Mouse (Mus musculus) heart, embryonic 14.5 days (tissue): ENCODE data around the gene Chodl. TPM values are rescaled to one million over a fixed set of nuclear protein-coding genes. Genes with fewer than 3 reads are reported as not detected.

Experiments used
- ATAC-seq: fragments of 200-750 bp; cut with Nextera tagmentation; 2 replicates; pipeline ENCODE4 v1.8.0; 2017; ENCODE audit warnings: low read depth, moderate TSS enrichment; ENCODE audit not compliant: insufficient number of reproducible peaks, insufficient read depth, low FRiP score
- H3K27ac ChIP-seq, 2 experiments: fragments of 200-500 bp in 1 of 2; fragments of 300-500 bp in 1 of 2; sonication (generic) in 1 of 2; replicated peaks in 1 of 2; 2 replicates each; pipeline ENCODE4 v1.5.1; 2012 to 2014; ENCODE audit warnings: low read depth in 2 of 2, low read length in 2 of 2, control low read depth in 1 of 2, mild to moderate bottlenecking in 1 of 2, mixed read lengths in 1 of 2; ENCODE audit not compliant: control insufficient read depth in 1 of 2, insufficient read depth in 1 of 2
- H3K27me3 ChIP-seq: fragments of 300-500 bp; sonication (generic); 2 replicates; pipeline ENCODE4 v1.6.1; 2014; ENCODE audit warnings: mild to moderate bottlenecking, low read length, control low read depth; ENCODE audit not compliant: control insufficient read depth, insufficient read depth
- H3K36me3 ChIP-seq: fragments of 300-500 bp; sonication (generic); 2 replicates; pipeline ENCODE4 v1.6.1; 2014; ENCODE audit warnings: mild to moderate bottlenecking, control low read depth, low read length, mixed read lengths; ENCODE audit not compliant: control insufficient read depth, insufficient read depth
- H3K4me1 ChIP-seq, 2 experiments: fragments of 200-500 bp in 1 of 2; fragments of 300-500 bp in 1 of 2; sonication (generic) in 1 of 2; 2 replicates each; pipeline ENCODE4 v1.6.1; 2012 to 2014; ENCODE audit warnings: low read length in 2 of 2, control low read depth in 1 of 2, mixed read lengths in 1 of 2; ENCODE audit not compliant: control insufficient read depth in 2 of 2, insufficient read depth in 2 of 2
- H3K4me2 ChIP-seq: fragments of 300-500 bp; sonication (generic); 2 replicates; pipeline ENCODE4 v1.6.1; 2014; ENCODE audit warnings: mild to moderate bottlenecking, low read length
- H3K4me3 ChIP-seq, 2 experiments: fragments of 200-500 bp in 1 of 2; fragments of 300-500 bp in 1 of 2; sonication (generic) in 1 of 2; 2 replicates each; pipeline ENCODE4 v1.5.1; 2012 to 2014; ENCODE audit warnings: low read length in 2 of 2, mild to moderate bottlenecking in 2 of 2, control low read depth in 1 of 2, low read depth in 1 of 2, moderate library complexity in 1 of 2; ENCODE audit not compliant: control insufficient read depth in 1 of 2, insufficient read depth in 1 of 2
- H3K9ac ChIP-seq: fragments of 300-500 bp; sonication (generic); 2 replicates; pipeline ENCODE4 v1.6.1; 2014; ENCODE audit warnings: mild to moderate bottlenecking, low read length
- H3K9me3 ChIP-seq: fragments of 300-500 bp; sonication (generic); 2 replicates; pipeline ENCODE4 v1.6.1; 2016; ENCODE audit warnings: low read length, control low read depth; ENCODE audit not compliant: control insufficient read depth
- WGBS: fragments of 180-500 bp; shearing (Covaris S2); extraction: QIAGEN DNeasy Blood & Tissue Kit; methylation state at CpG from one replicate; pipeline ENCODE4 v1.1.7; 2014; 5-methylcytosine and 5-hydroxymethylcytosine counted together
- polyA plus RNA-seq: library from polyadenylated mRNA; unstranded; fragments of >200 nt; fragmentation: Nextera tagmentation; extraction: Ambion mirVana; gene quantifications from 2 replicates; pipeline ENCODE4 v1.2.1, GENCODE M21; 2014

Chodl gene
- 1.0 TPM in 1 of 2 replicates, not detected in the other for polyA plus RNA-seq

GRCm38 (mm10) chr16:78930382-78931286, at the start of gene Chodl:
Gene Chodl, plus strand, starts transcription at chr16:78930948.
- H3K4me1 ChIP-seq: peaks cover 0 to 6% of the 10 kb centered on the region in 2 experiments; a peak in 2 of 4 replicates
- ATAC-seq: no peak
- WGBS: 12% methylated on average over 19 of the region's 19 CpGs
- H3K9me3 ChIP-seq: no peaks in the 10 kb centered on the region
- peak within 1 kb of the TSS; percentile 90 for H3K4me2 ChIP-seq
- no peaks in the 10 kb centered on the region; the same call in 1 of the 2 replicates for H3K27me3 ChIP-seq
- no peaks in the 10 kb centered on the region for H3K36me3 ChIP-seq
- H3K9ac ChIP-seq: peak within 1 kb of the TSS; percentile 45; the same call in 1 of the 2 replicates
- peak within 1 kb of the TSS; percentile 42 to 47 for H3K4me3 ChIP-seq
- H3K27ac ChIP-seq: no peak within 1 kb of the TSS

GRCm38 (mm10) chr16:78922644-78923043, 8.1 kb upstream of the Chodl start:
- Histone ChIP-seq H3K4me3 (no peak overlapping the region), H3K36me3 (no peaks in the 10 kb centered on the region), H3K27ac (no peak overlapping the region), H3K4me2 (no peak overlapping the region), H3K9ac (no peak overlapping the region), H3K27me3 (no peaks in the 10 kb centered on the region), H3K9me3 (no peaks in the 10 kb centered on the region), H3K4me1 (no peaks in the 10 kb centered on the region)
- ATAC-seq: no peak
- WGBS: 77% methylated on average over 5 of the region's 5 CpGs

GRCm38 (mm10) chr16:78931287-78932025, 708 bp downstream of the Chodl start:
- no peak for ATAC-seq
- H3K27ac ChIP-seq: no peak overlapping the region
- H3K4me2 ChIP-seq: peak overlapping the region; percentile 90
- no peaks in the 10 kb centered on the region for H3K9me3 ChIP-seq
- H3K27me3 ChIP-seq: no peaks in the 10 kb centered on the region; the same call in 1 of the 2 replicates
- peak overlapping the region; percentile 45; the same call in 1 of the 2 replicates for H3K9ac ChIP-seq
- WGBS: 13% methylated on average over 16 of the region's 16 CpGs
- peak overlapping the region; percentile 42 to 47 for H3K4me3 ChIP-seq
- no peaks in the 10 kb centered on the region for H3K36me3 ChIP-seq
- peaks cover 0 to 6% of the 10 kb centered on the region in 2 experiments; a peak in 2 of 4 replicates for H3K4me1 ChIP-seq

DNA sequence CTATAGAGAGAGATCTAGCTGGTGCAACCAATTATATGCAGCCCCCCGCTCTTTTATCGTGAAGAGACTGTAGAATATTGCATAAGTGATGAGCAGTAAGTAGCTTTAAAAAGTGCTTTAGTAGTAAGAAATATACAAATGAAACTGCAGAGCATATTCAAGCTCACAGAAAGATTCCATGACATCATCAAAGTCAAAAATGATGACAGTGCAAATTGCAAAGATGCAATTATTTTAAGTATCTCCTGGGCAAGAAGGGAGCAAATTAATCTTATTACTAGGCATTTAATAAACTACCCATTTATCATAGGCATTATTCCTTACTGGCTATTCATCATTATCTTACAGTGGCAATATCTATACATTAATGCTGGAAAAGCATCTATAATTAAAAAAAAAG, 3.5 kb downstream of the Chodl start:
- H3K9me3 ChIP-seq: no peaks in the 10 kb centered on the region
- no peak overlapping the region for H3K27ac ChIP-seq
- no peaks in the 10 kb centered on the region for H3K36me3 ChIP-seq
- no peak overlapping the region for H3K4me2 ChIP-seq
- WGBS: 92% methylated on average over 2 of the region's 2 CpGs
- no peaks in the 10 kb centered on the region; the same call in 1 of the 2 replicates for H3K27me3 ChIP-seq
- ATAC-seq: no peak
- peaks cover 0 to 6% of the 10 kb centered on the region in 2 experiments; a peak in 2 of 4 replicates for H3K4me1 ChIP-seq
- no peak overlapping the region for H3K4me3 ChIP-seq
- no peak overlapping the region for H3K9ac ChIP-seq

DNA sequence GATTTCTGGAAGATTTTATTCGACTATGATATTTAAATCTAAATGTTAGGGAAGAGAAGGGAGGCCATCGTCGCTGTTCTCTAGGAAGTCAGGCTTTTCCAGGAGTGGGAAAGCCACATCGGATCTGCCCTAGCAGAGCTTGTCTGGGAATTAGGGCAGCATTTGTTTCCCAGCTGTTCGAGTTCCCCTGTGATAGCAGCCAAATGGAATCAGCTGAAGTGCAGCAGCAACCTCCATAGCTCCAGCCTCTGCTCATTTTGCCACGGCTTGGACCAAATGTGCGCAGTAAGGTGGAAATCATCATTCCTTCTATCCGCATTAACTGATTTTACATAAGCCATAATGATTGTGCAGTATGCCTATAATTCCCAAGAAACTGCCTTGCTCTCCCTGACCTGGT, 7.0 kb downstream of the Chodl start:
- no peaks in the 10 kb centered on the region for H3K36me3 ChIP-seq
- ATAC-seq: no peak
- WGBS: 64% methylated on average over 8 of the region's 8 CpGs
- H3K9ac ChIP-seq: no peak overlapping the region
- H3K4me3 ChIP-seq: no peak overlapping the region
- H3K4me1 ChIP-seq: no peaks in the 10 kb centered on the region
- 0 out of 2 replicates have a peak, but pooled peaks cover 4% of the 10 kb centered on the region for H3K9me3 ChIP-seq
- H3K27ac ChIP-seq: no peak overlapping the region
- no peak overlapping the region for H3K4me2 ChIP-seq
- no peaks in the 10 kb centered on the region for H3K27me3 ChIP-seq

DNA sequence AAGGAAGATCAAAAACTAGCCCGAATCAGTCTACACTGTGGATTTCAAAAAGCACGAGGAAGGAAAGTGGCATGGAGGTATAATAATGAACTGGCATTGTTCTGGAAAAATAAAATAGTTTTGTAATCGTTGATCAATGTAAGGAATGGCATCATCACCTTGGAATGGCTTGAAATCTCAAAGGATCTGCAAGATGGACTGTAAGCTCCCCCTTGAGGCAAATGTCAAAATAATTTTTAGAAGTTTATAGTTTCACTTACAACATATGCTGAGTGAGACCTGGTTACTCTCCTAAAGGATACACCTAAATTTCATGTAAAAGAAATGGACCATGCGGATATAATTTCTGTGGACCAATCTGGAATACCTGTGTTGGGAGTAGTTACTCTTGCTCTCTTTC, 19.6 kb downstream of the Chodl start:
- H3K36me3 ChIP-seq: no peaks in the 10 kb centered on the region
- no peak overlapping the region for H3K4me3 ChIP-seq
- H3K9me3 ChIP-seq: no peaks in the 10 kb centered on the region
- WGBS: 81% methylated on average over 4 of the region's 4 CpGs
- no peaks in the 10 kb centered on the region for H3K27me3 ChIP-seq
- H3K4me2 ChIP-seq: no peak overlapping the region
- H3K9ac ChIP-seq: no peak overlapping the region
- no peak overlapping the region for H3K27ac ChIP-seq
- no peak for ATAC-seq
- H3K4me1 ChIP-seq: no peaks in the 10 kb centered on the region

DNA sequence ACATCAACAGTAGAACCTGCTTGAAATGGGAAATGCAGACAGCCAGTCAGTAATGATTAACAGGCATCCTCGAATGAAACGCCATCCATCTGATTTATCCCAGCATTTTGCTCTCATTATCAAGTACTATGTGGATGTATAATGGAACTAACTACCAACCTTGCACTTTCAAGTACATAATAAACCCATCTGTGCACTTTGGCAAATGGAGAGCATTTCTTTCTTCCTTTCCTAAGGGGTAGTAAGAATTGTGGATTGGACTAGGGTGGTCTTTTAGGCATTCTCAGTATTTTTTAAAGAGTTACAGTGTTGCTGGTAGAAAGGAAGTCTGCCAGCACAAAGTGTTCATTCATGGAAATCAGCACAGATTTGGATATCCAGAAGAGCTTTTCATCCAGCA, 26.7 kb downstream of the Chodl start:
- Histone ChIP-seq H3K27ac (no peak overlapping the region), H3K36me3 (no peaks in the 10 kb centered on the region), H3K4me2 (no peak overlapping the region), H3K9me3 (no peaks in the 10 kb centered on the region), H3K4me3 (no peak overlapping the region), H3K4me1 (no peaks in the 10 kb centered on the region), H3K9ac (no peak overlapping the region), H3K27me3 (no peaks in the 10 kb centered on the region)
- 67% methylated on average over 2 of the region's 2 CpGs for WGBS
- ATAC-seq: no peak
